Mouse (Mus musculus) forebrain, embryonic 16.5 days (tissue): ENCODE measurements around the gene Socs2. TPM values are rescaled to one million over a fixed set of nuclear protein-coding genes. Genes with fewer than 3 reads are reported as not detected.

Experiments
- ATAC-seq: fragments of 200-750 bp; cut with Nextera tagmentation; 2 replicates; pipeline ENCODE4 v1.8.0; 2017; ENCODE audit warnings: mild to moderate bottlenecking, moderate library complexity
- H3K27ac ChIP-seq: fragments of 300-500 bp; sonication (generic); 2 replicates; pipeline ENCODE4 v1.5.1; 2014; ENCODE audit warnings: low read length, control low read depth
- H3K27me3 ChIP-seq: fragments of 300-500 bp; sonication (generic); replicated peaks from 2 replicates; pipeline ENCODE4 v1.6.1; 2014; ENCODE audit warnings: low read length; ENCODE audit not compliant: control insufficient read depth, insufficient read depth
- H3K36me3 ChIP-seq: fragments of 300-500 bp; sonication (generic); 2 replicates; pipeline ENCODE4 v1.6.1; 2014; ENCODE audit not compliant: control insufficient read depth, insufficient read depth
- H3K4me1 ChIP-seq: fragments of 300-500 bp; sonication (generic); replicated peaks from 2 replicates; pipeline ENCODE4 v1.6.1; 2014; ENCODE audit warnings: low read length; ENCODE audit not compliant: control insufficient read depth, insufficient read depth
- H3K4me2 ChIP-seq: fragments of 300-500 bp; sonication (generic); 2 replicates; pipeline ENCODE4 v1.6.1; 2014; ENCODE audit warnings: mild to moderate bottlenecking, low read length, control low read depth
- H3K4me3 ChIP-seq: fragments of 300-500 bp; sonication (generic); replicated peaks from 2 replicates; pipeline ENCODE4 v1.5.1; 2014; ENCODE audit warnings: mild to moderate bottlenecking, low read length, control low read depth
- H3K9ac ChIP-seq: fragments of 300-500 bp; sonication (generic); replicated peaks from 2 replicates; pipeline ENCODE4 v1.6.1; 2014; ENCODE audit warnings: low read depth, low read length, control low read depth
- H3K9me3 ChIP-seq: fragments of 300-500 bp; sonication (generic); 2 replicates; pipeline ENCODE4 v1.6.1; 2016; ENCODE audit warnings: low read length; ENCODE audit not compliant: control insufficient read depth
- WGBS: fragments of 180-500 bp; shearing (Covaris S2); extraction: QIAGEN DNeasy Blood & Tissue Kit; methylation state at CpG from one replicate; pipeline ENCODE4 v1.1.7; 2014; 5-methylcytosine and 5-hydroxymethylcytosine counted together
- polyA plus RNA-seq: library from polyadenylated mRNA; unstranded; fragments of >200 nt; fragmentation: Nextera tagmentation; extraction: Ambion mirVana; gene quantifications from 2 replicates; pipeline ENCODE4 v1.2.1, GENCODE M21; 2015

The Socs2 gene
- polyA plus RNA-seq, 1 experiment from 2014 or later = 145 TPM

- no peak overlapping the region for H3K4me2 ChIP-seq
- H3K27me3 ChIP-seq = no peaks in the 10 kb centered on the region
- WGBS = 84% methylated on average over 4 of the region's 4 CpGs
- no peaks in the 10 kb centered on the region for H3K4me1 ChIP-seq
- H3K36me3 ChIP-seq = no peaks in the 10 kb centered on the region
- H3K4me3 ChIP-seq = no peak overlapping the region
- no peak overlapping the region for H3K9ac ChIP-seq
- ATAC-seq = no peak
- H3K9me3 ChIP-seq = no peaks in the 10 kb centered on the region
- no peak overlapping the region for H3K27ac ChIP-seq
Measured at GRCm38 (mm10) chr10:95385801-95386203, 31.2 kb downstream of the Socs2 start.

DNA sequence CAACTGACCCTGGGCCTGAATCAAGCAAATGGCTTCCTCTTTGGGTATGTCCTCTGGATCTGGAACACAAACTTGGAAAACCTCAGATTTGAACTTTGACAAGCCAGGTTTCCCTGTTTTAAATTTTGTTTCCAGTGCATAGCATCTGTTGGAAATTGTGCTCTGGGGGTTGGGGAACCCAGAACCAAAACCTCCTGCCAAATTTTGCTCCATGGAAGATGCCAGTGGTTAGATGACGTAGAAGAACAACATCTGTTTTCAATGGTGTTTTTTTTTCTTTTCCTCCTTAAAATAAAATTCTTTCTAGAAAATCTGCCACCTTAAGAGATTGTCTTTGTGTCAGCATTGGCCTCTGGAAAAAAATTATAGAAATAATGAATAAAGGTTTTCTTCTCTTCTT is 31.9 kb downstream of the Socs2 start:
- 84% methylated on average over 1 of the region's 1 CpGs for WGBS
- H3K36me3 ChIP-seq = no peaks in the 10 kb centered on the region
- H3K9me3 ChIP-seq = peaks cover 3% of the 10 kb centered on the region; the same call in 1 of the 2 replicates
- H3K4me2 ChIP-seq = no peak overlapping the region
- H3K9ac ChIP-seq = no peak overlapping the region
- no peak for ATAC-seq
- no peaks in the 10 kb centered on the region for H3K4me1 ChIP-seq
- no peak overlapping the region for H3K4me3 ChIP-seq
- no peak overlapping the region for H3K27ac ChIP-seq
- no peaks in the 10 kb centered on the region for H3K27me3 ChIP-seq

DNA sequence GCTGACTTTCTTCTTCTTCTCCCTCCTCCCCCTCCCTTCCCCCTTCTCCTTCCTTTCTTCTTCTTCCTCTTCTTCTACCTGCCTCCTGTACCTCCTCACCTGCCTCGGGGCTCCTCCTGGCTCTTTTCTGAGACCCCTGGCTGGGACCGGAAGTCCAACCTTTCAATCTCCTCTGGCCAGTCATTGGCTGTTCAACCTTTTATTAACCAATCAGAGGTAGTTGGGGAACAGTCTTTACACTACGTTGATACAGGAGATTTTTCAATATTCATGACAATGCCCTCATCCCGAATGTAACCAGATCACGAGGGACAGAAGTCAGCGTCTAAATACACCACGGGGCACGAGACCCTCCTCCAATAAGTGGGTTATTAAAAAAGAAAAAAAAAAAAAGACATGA is 32.5 kb downstream of the Socs2 start:
- Histone ChIP-seq H3K4me3 (no peak overlapping the region), H3K4me1 (no peaks in the 10 kb centered on the region), H3K4me2 (no peak overlapping the region), H3K27me3 (no peaks in the 10 kb centered on the region), H3K9ac (no peak overlapping the region), H3K36me3 (no peaks in the 10 kb centered on the region), H3K9me3 (peaks cover 3% of the 10 kb centered on the region; the same call in 1 of the 2 replicates), H3K27ac (no peak overlapping the region)
- no peak for ATAC-seq
- WGBS = 89% methylated on average over 8 of the region's 8 CpGs

- ATAC-seq = peak; percentile 87
- Histone ChIP-seq H3K4me3 (no peak overlapping the region), H3K4me2 (no peak overlapping the region), H3K4me1 (no peaks in the 10 kb centered on the region), H3K9me3 (0 out of 2 replicates have a peak, but pooled peaks cover 2% of the 10 kb centered on the region), H3K27ac (no peak overlapping the region), H3K9ac (no peak overlapping the region), H3K27me3 (no peaks in the 10 kb centered on the region), H3K36me3 (no peaks in the 10 kb centered on the region)
- WGBS = 67% methylated on average over 6 of the region's 6 CpGs
Measured at GRCm38 (mm10) chr10:95373340-95373739, 43.6 kb downstream of the Socs2 start.

DNA sequence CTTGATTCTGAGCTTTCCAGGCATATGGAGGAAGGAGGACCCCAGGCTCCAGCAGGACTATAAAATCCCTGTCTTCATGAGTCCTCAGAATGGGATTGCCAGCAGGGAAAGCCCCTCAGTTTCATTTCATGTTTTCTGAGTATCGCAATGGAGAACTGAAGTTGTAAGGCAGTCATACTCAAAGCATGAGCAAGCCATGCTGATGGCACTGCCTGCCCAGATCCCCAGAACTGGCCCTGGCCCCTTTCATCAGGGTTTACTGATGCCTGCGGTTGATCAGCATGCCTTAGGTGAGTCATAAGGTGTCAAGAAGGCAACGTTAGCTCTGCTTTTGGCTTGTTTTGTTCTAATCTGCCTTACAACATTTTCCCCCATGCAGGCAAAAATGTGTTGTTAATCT is 45.0 kb downstream of the Socs2 start:
- H3K9me3 ChIP-seq = 0 out of 2 replicates have a peak, but pooled peaks cover 2% of the 10 kb centered on the region
- H3K4me2 ChIP-seq = no peak overlapping the region
- H3K27me3 ChIP-seq = no peaks in the 10 kb centered on the region
- H3K4me3 ChIP-seq = no peak overlapping the region
- H3K27ac ChIP-seq = no peak overlapping the region
- no peaks in the 10 kb centered on the region for H3K4me1 ChIP-seq
- 86% methylated on average over 3 of the region's 3 CpGs for WGBS
- no peak for ATAC-seq
- no peaks in the 10 kb centered on the region for H3K36me3 ChIP-seq
- no peak overlapping the region for H3K9ac ChIP-seq

- no peak for ATAC-seq
- no peaks in the 10 kb centered on the region for H3K36me3 ChIP-seq
- 0 out of 2 replicates have a peak, but pooled peaks cover 2% of the 10 kb centered on the region for H3K9me3 ChIP-seq
- H3K4me2 ChIP-seq = no peak overlapping the region
- H3K27ac ChIP-seq = no peak overlapping the region
- H3K27me3 ChIP-seq = no peaks in the 10 kb centered on the region
- no peaks in the 10 kb centered on the region for H3K4me1 ChIP-seq
- H3K4me3 ChIP-seq = no peak overlapping the region
- no peak overlapping the region for H3K9ac ChIP-seq
Measured at GRCm38 (mm10) chr10:95369190-95369589, 47.8 kb downstream of the Socs2 start.

- WGBS = 88% methylated on average over 14 of the region's 14 CpGs
- no peaks in the 10 kb centered on the region for H3K4me1 ChIP-seq
Measured at GRCm38 (mm10) chr10:95368151-95368550, 48.8 kb downstream of the Socs2 start.

GRCm38 (mm10) chr10:95367661-95368089 is 49.3 kb downstream of the Socs2 start:
- no peaks in the 10 kb centered on the region for H3K27me3 ChIP-seq
- ATAC-seq = no peak
- H3K27ac ChIP-seq = 0 out of 2 replicates have a peak overlapping the region, but pooled peaks have one; percentile 17
- no peak overlapping the region for H3K4me2 ChIP-seq
- H3K9me3 ChIP-seq = 0 out of 2 replicates have a peak, but pooled peaks cover 2% of the 10 kb centered on the region
- no peak overlapping the region for H3K4me3 ChIP-seq
- H3K4me1 ChIP-seq = no peaks in the 10 kb centered on the region
- H3K36me3 ChIP-seq = no peaks in the 10 kb centered on the region
- WGBS = 73% methylated on average over 9 of the region's 9 CpGs
- H3K9ac ChIP-seq = no peak overlapping the region

More at GRCm38 (mm10) chr10:95368151-95368550, 48.8 kb downstream of the Socs2 start:
- H3K9ac ChIP-seq = no peak overlapping the region
- 0 out of 2 replicates have a peak, but pooled peaks cover 2% of the 10 kb centered on the region for H3K9me3 ChIP-seq
- no peaks in the 10 kb centered on the region for H3K36me3 ChIP-seq
- H3K27ac ChIP-seq = no peak overlapping the region
- ATAC-seq = no peak
- H3K4me3 ChIP-seq = no peak overlapping the region
- H3K27me3 ChIP-seq = no peaks in the 10 kb centered on the region
- H3K4me2 ChIP-seq = no peak overlapping the region

DNA sequence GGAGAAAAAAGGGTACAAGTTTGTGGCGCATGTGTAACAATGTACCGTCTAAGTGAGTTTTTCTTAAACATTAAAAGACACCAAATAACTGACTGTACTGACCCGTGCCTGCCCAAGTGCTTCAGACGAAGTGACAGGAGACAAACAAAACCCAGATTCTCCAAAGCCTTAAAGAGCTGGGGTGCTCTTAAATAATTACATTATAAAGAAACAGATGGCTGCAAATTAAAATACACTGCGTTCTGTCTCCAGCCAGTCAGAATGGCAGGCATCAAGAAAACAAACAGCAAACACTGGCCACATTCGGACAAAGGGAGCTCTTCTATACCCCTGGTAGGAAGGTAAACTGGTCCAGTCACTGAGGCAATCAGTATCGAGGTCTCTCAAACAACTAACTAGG is 49.7 kb downstream of the Socs2 start:
- 0 out of 2 replicates have a peak, but pooled peaks cover 2% of the 10 kb centered on the region for H3K9me3 ChIP-seq
- 0 out of 2 replicates have a peak overlapping the region, but pooled peaks have one; percentile 17 for H3K27ac ChIP-seq
- no peak overlapping the region for H3K4me2 ChIP-seq
- no peaks in the 10 kb centered on the region for H3K27me3 ChIP-seq
- WGBS = 43% methylated on average over 7 of the region's 7 CpGs
- no peaks in the 10 kb centered on the region for H3K36me3 ChIP-seq
- no peak overlapping the region for H3K4me3 ChIP-seq
- no peak for ATAC-seq
- no peaks in the 10 kb centered on the region for H3K4me1 ChIP-seq
- no peak overlapping the region for H3K9ac ChIP-seq

DNA sequence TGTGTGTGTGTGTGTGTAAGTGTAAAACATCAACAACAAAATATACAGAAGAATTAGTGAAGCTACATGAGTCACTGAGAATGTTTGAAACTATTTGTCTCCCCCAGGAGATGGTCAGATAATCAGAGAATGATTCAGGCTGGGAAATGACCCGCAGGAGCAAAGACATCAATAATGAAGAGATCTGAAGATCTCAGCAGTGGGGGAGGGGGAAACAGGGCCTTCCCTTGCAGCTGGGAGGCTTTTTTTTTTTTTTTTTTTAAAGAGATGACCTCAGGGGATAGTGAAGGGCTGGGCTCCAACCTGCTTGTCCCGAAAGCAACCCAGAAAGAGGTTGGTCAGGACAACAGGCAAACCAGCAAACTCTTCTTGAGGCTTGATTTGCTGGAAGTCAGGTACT is 54.7 kb downstream of the Socs2 start:
- Histone ChIP-seq H3K9me3 (no peaks in the 10 kb centered on the region), H3K27me3 (no peaks in the 10 kb centered on the region), H3K4me2 (no peak overlapping the region), H3K4me3 (no peak overlapping the region), H3K36me3 (no peaks in the 10 kb centered on the region), H3K9ac (no peak overlapping the region), H3K27ac (no peak overlapping the region), H3K4me1 (no peaks in the 10 kb centered on the region)
- WGBS = 50% methylated on average over 2 of the region's 2 CpGs
- no peak for ATAC-seq
